Mouse (Mus musculus) cerebellum, postnatal 36 days (tissue): Measurements from ENCODE around the gene Ccdc180.
A peak's percentile ranks its signal among the peaks of the same experiment; 100 is the strongest.

ENCODE experiments used
- DNase-seq, 2 experiments: peaks; one replicate each; pipeline ENCODE4 v3.0.0; 2021 to 2022; ENCODE audit warnings: mixed read lengths in 2 of 2

Ccdc180 gene

DNA sequence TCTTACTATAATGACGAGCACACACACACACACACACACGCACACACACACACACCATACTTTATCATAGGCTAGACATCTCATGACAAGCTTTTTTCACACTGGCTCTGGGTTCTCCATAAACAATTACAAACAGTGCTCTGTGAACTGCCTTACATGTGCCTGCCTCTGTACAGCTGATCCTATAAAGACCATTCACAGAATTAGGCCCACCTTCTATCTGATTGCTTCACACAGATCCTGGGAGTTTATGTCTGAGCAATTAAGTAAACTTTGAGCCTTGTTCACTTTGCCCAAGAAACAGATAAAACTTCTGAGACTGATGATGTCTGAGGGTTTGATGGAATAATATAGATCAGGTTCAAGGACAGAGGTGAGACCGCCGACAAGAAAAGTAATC lies 21.8 kb downstream of the Ccdc180 start:
- DNase-seq = no peak

DNA sequence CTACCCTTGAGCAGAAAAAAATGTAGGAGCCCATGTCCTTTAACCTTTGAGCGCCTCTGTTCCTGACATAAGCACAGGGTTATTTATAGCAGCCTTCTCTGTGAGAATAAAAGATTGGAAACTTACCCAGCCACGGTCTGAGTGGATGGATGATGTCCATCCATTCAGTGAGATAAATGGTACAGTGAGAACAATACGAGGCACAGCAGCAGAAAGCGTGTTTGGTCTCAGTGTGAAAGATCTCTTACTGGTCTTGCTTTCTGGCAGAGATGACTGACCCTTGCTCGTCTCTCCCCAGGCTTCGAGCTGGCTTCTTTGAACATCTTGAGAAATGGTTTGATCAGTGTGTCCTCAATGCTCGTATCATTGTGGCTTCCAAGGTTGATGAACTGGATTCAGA lies 27.0 kb downstream of the Ccdc180 start:
- DNase-seq = no peak

DNA sequence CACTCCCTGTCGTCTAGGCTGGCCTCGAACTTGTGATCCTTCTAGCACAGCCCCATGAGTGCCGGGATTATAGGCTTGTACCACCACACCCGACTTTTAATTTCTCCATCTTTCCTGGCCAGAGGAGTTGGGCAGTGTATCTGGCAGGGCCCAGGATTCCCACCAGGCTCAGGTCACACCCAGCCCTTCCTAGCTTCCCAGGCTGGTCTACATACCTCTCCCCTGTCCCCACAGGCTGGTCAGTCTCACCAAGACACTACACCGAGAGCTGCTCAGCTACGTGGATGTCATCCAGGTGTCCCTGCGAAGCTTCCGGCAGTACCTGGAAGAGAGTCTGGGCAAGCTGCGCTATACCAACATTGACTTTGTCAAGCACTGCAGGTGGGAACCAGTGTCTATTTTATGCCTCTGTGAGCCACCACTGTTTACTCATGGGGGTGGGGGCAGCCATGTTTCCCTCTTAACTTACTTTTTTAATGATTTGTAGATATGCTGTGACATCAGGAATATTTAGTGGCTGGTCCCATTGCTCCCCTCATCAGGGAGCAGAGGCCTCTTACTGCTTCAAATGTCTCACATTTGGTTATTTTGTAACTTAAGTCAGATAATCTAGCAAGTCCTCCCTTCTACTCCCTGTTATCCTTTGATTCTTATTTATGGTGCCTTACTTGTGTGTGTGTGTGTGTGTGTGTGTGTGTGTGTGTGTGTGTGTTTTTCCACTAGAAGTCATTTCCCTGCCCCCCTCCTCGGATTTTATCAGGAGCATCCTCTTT lies 31.7 kb downstream of the Ccdc180 start:
- DNase-seq = no peak

DNA sequence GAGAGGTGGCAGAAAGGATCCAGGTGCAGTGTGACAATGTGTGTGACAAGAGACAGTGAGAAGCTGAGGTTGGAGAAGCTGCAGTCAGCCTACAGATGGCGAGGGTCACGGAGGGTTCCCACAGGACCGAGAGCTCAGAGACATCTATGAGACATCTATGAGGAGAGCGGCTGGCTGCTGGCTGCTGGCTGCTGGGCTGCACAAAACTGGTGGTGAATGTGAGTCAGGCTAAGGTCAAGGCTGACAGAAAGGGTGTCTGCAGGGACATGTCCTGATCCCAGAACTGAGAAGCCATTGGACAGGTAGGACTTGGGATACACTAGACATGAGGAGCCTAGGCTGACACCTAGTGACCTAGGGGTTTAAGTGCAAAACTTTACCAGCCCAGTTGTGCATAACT lies 33.9 kb downstream of the Ccdc180 start:
- no peak for DNase-seq

DNA sequence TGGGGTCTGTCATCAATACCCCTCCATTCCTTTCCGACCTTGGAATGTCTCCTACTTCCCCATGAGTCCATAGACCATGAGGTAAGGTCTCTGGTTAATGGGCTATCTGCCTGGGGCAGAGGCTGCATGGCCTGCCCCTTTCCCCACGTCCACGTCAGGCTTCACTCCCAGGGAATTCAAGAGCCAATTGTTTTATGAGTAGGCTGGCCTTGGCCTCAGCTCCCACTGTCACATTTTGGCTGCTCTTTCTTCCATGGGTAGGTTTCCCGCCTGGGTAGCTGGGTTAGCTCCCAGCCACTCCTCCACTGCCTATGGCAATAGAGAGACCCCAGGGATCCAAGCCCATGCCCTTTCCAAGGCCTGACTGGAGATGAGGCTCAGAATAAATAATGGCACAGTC lies 38.5 kb downstream of the Ccdc180 start:
- DNase-seq = no peak

DNA sequence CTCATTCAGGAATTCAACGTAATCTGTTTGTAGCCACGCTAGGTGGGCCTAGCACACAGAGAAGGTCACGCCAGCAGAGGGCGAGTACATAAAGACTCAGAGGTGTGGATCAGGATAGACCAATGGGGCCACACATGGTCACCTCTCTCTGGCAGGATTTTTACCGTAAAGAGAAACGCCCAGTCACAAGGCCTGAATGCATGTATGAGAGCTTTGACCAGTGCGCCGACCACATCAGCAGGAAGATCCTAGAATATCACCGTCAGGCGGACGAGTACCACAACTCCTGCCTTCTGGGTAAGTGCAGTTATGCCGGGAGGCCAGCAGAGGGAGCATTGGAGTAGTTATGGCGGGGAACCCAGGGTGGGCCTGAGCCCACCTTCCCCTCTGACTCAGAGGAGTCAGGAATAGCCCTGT lies 51.5 kb downstream of the Ccdc180 start:
- DNase-seq = peak; percentile 33 to 41

DNA sequence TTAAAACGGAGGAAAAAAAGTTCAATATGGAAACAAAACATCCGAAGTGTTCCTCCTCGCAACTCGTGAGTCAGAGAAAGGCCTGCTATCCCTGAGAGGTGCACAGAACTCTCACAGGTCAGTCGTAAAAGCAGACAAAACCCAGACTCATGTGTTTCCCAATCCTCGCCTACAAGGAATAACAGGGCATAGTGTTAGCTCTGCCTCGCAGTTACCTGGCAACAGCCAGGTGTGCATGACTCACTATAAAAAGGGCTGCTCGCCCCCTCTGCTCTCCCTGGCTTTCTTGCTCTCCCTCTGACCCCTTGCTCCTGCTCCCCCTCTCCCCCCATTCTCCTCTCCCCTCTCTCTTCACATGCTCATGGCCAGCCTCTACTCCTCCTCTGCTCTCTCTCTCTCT lies 57.6 kb downstream of the Ccdc180 start:
- DNase-seq = no peak

DNA sequence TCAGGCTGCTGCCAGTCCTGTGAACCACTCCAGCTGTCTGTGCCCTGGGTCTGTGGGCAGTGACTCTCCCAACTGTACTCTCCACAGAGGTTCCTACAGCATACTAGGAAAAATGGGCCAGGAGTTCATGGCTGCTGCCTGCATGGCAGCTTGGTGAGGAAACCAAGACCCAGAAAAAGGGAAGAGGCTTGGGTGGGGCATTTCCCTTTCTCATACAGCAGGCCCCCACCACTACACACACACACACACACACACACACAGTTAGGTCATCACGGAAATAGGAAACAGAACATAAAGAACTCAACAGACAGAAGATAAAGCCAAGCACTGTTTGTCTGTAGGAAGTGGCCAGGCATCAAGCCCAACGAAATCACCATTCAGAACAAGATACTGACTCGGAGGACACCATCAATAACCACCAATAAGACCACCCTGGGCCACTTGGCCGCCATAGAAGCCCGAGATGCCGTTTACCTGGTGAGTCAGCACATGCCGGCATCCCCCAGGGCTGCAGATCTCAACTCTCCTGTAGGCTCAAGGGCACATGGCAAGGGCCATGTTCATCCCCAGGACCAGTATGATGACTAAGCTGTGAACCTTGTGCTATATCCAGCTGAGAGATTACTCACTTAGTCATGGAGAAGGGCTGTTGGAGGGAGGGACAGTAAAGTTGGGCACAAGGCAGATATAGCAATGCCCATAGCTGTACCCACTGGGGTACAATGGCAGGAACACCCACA lies 59.2 kb downstream of the Ccdc180 start:
- no peak for DNase-seq

DNA sequence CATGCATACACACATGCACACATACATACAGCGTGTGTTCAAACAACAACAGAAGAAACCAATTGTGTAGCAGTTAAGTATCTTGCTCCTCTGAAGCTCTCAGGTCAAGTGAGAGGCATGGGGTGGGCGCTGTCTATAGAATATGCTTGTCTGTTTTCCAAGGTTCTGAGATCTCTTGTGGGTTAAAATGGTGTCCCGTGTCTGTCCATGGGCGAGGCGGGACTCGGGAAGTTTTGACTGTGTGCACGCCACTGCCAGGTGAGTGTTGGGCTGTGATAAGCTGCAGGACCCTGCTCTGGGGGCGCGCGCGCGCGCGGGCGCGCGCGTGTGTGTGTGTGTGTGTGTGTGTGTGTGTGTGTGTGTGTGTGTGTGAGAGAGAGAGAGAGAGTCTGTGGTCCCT lies 61.7 kb downstream of the Ccdc180 start:
- DNase-seq = no peak

DNA sequence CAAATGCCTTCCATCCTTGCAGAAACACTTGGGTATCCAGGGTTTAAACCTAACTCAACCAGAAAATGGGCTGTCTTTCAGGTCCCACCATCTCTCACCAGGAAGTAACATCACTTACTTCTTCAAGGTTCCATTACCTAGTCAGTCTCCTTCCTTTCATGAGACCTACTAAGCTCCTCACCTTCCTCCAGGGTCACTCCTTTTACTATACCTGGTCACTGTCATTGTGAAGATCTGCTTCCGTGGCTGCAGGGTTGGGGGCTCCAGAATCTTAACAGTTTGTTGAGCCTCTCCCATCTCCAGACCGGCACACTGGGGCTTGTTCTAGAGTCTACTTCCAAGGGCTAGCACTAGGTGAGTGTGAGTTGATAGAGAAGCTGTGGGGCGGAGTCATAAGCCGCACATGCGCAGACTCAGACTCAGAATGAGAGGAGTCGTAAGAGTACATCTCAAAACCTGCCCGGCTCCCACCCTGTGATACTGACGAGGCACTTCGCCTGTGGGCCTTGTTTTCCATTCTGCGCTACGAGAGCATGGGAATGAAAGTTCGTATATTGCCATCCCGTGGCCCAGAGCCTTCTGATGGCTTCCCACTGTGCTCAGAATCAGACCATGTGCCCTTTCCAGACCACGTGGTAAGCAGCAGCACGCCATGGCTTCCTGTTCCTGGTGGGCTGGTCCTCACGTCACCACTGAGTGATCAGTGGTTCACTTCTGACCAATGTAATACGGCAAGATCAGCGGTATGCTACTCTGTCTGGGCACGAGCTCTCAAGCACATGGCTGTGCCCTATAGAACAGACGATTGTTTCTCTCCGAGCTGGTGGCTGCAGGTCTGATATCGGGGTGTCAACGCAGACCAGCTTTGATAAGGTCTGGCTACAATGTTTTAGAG lies 63.2 kb downstream of the Ccdc180 start:
- no peak for DNase-seq

DNA sequence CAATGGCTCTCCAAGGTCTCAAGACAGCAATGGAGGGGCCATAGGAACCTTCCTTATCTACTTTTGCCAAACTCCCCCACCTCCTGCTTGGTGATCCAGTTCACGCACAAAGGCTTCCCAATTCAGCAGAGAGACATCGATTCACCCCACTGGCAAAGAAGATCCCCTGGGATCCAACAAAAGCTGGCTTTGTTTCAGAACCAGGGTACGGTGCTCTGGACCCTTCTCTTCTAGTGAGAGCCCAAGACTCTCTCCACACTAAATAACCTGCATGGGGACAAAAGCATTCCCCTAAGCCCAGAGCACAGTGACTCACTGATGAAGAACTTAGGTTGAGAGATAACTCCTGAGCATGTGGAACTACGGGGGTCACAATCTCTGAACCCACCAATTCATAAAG lies 65.1 kb downstream of the Ccdc180 start:
- DNase-seq = no peak

DNA sequence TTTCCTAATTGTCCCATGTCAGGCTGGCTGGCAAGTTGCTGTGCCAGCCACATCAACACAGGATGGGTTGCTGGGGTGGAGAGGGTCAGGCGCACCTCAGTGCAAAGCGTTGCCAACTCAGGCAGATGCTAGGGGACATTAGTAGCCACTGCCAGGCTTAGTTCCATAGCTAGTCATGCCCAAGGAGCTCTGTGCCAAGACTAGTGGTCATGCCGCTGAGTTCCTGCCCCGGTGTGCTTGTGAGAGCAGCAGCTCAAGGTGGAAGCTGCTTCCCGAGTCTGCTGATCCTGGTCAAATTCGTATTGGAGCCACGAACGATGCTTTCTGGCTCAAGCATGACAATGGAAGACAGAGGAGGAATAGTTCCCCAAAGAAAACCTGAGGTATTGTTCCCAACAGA lies 66.0 kb downstream of the Ccdc180 start:
- no peak for DNase-seq

DNA sequence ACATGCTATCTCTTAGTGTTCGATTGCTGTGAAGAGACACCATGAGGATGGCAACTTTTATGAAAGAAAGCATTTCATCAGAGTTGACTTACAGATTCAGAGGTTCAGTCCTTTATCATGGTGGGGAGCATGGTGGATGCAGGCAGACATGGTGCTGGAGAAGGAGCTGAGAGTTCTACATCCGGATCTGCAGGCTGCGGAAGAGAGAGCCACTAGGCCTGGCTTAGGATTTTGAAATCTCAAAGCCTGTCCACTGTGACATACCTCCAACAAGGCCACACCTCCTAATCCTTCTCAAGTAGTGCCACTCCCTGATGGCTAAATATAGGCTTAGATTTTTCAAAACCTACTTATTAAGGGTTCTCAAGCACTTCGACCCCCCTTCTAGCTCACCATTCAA lies 66.6 kb downstream of the Ccdc180 start:
- DNase-seq = no peak

DNA sequence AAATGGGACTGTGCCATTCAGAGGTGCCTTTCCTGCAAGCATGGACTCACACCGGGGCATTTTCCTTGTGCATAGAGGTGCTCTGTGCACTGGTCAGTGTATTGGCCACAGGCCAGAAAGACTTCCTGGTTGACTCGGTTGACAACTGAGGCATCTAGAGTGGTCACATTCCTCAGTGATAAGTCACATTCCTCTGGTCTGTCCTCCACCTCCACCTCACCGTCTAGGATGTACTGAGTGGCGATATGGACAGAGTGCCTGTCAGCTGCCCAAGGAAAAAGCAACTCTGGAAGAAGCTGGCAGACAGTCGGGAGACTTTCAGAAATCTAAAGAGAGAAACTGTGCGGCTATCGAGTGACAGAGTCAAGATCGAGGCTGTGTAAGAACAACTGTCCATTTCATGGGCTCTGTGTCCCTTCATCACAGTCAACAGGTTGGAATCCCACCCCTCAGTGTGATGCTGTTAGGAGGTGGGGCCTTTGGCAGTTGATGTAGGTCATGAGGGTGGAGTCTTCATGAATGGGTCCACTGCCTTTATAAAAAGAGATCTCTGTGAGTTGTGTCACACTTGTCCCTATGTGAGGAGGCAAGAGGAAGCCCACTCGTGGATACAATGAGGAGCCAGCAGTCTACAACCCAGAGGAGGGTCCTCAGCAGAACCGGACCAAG lies 74.8 kb downstream of the Ccdc180 start, which contains the start of gene Tdrd7:
TSS of gene Tdrd7 (plus strand) at position 564 of the 669 bp plus-strand sequence.
- DNase-seq = no peak

DNA sequence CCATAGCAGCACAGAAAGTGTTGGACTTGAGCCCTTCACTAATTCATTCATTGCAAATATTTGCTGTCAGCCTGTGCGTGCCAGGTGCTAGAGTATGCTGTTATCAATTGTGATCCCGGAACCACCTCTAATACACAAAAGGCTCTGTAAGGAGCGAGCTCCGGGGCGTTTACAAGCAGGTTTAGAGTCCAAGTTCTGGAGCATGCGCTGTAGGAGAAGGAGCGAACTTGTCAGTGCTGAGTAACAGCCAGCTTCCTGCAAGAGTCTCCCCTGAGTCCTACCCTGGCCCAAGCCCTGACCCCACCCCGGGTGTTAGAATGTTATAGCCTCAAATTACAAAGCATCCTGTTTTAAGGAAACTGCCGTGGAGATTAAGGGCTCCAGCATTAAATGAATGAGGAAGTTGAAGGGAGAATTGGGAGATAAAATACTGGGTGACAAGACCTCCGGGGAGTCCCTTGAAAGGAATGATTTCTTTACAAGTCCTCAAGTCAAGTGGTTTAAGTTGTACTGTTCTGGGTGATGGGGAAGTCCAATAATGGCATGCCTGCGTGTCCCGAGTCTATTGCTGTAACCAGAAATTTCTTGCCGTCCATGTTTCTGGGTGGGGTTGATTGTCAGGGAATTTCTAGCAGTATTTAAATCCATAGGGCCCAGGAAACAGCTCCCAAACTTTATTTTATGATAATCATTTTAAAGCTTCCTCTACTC lies 75.8 kb downstream of the Ccdc180 start:
- DNase-seq = no peak

DNA sequence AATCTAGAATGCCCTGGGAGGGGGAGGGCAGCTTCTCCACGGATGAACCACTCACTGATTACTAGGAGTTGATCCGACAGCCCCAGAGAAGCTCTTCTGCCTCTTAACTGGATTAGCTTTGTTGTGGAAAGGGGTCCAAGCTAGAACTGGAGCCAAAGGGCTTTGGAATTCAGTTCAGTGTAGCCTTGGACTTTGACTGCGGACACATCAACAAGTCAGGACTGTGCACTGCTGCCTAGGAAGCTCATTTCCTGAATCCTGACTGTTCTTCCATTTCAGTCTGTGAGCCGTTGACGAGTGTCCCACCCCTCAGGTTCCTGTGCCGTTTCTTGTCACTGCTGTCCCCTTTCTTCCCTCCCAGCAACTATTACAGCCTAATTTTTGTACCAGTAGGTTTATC lies 76.6 kb downstream of the Ccdc180 start:
- DNase-seq = no peak

DNA sequence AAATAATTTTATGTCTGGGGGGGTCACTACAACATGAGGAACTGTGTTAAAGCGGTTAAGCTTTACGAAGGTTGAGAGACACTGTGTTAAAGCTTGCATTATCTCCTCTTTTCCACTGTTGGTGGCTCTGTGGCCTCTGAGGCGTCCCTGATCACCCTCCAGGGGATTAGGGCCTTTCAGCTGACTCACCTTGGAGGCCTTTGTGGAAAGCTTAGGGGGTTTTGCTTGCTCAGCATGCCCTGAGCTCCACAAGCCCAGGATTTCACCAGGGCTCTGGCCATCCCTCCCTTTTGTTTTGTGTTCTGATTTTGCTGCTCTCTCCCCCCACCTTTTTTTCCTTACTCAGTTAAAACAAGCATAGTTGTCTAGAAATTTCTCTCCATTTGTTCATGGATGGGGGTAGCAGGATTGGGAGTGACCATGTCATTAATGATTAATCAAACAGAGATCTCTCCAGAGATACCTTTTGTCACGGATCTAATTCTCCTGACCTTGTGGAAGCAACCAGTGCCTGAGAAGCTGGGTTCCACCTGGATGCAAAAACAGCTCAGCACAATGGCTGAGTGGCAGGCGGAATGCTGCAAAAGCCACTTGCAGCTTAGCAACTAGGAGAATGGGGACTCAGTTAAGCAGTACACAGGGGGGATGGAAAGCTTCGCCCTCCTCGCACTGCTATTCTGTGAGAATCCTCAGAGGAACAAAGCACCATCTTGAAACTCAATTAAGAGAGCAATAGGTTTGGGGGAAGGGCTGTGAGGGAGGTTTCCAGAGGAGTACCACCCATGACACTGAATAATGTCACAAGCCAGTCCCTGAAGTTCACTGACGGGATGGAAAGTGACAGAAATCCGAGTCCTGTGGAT lies 77.6 kb downstream of the Ccdc180 start:
- no peak for DNase-seq

DNA sequence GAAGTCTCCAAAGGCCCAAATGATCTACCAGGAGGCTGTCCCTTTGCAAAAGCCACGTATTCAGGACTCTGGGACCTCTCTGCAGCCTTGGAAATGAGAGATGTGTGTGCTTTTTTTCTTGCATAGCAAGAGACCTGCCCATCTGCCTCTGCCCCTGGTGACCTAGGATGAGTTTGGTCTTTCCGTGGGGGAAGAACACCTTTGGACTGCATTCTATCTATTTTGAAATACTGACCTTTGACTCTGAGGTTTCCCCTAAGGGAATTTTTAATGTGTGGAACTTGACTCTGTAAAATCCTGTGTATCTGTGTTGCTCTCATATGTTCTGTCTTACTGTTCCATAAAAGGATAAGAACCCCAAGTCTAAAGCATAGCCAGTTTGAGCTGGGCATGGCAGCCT lies 78.9 kb downstream of the Ccdc180 start:
- no peak for DNase-seq

DNA sequence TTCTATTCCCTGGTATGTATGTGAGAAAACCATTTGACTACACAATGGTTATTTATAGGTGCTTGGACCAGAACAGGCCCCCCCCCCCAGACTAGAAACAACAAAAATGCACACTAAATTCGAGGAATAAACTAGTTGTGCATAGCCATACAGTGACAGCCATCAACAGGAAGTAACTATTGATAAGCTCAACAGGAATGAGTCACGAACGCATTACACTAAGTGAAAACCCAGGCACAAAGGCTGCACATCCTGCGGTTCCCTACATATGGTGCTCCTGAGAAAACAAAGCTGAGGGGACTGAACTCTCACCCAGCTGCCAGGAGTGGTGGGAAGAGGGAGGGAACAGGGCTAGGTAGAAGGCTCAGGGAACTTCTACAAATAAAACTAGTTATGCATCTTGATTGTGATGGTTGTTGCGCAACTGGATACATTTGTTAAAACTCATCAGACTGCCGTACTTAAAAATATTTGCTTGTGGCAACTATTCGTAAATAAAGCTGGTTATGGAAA lies 80.0 kb downstream of the Ccdc180 start:
- DNase-seq = no peak

DNA sequence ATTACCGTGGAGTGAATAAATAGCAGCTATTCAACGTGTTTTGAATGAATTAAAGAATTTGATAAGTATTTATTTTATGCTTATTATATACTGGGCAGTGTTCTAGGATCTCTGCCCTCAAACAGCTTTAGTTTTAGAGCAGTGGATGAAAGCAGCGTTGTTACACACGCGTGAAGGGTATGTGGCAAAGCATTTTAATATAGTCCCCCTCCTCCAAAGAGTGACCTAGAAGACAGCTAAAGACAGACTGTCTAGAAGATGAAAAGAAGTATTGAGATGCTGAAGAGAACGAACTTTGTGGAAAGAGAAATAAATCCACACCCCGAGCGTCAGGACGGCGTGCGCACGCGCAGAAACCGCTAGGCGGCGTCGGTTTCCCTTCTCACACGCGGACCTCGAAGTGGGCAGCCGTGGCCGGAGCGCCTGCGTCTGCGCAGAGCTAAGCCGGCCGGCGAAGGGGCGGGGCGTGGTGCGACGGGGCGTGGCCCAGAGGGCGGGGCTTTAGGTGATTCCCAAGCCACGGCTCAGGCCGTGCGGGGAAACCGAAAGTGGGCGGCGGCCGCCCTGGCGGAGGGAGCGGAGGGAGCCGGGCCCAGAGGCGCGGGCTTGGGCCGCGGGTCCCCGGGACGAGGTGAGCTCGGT lies 81.8 kb downstream of the Ccdc180 start:
- peak; percentile 99 to 100 for DNase-seq
